Mouse (Mus musculus) ES-E14 (cell line): ENCODE results near the gene Sec14l5.

Source experiments
- CHD2 ChIP-seq: IDR thresholded peaks from 2 replicates; pipeline ENCODE4 v1.6.1; 2014; ENCODE audit warnings: mild to moderate bottlenecking, low read depth, low read length, inconsistent platforms
- HCFC1 ChIP-seq: IDR thresholded peaks from 2 replicates; pipeline ENCODE4 v1.6.1; 2012; ENCODE audit warnings: low read length, inconsistent platforms, borderline replicate concordance; ENCODE audit not compliant: insufficient read depth

DNA sequence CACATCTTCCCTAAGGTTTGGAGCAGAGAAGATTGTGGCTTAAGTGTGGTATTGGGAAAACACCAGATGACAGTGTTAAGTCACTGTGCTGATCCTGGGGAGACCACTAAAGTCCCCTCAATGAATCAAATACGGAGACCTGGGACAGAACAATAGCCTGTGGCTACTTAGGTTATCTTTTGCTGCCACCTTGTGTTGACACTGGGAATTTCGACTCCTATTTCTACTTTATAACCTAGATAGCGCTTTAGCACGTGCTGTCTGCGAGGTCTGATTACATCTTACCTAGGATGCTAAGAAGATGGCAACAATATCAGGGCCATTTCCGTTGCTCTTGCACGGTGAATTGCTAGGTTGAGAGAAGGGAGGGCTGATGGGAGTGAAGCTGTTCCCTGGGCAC, 1.3 kb upstream of the Sec14l5 start:
- TF ChIP-seq HCFC1 (no peak), CHD2 (no peak)
